Mouse (Mus musculus): ENCODE measurements around the gene Kif1bp. TPM values are rescaled to one million over a fixed set of nuclear protein-coding genes. Genes with fewer than 3 reads are reported as not detected.
A peak's percentile ranks its signal among the peaks of the same experiment; 100 is the strongest.

Gene Kif1bp
- 43.1 and 45.4 TPM in 2 replicates for polyA plus RNA-seq (2014; fragmentation: Nextera tagmentation; extraction: Ambion mirVana)

DNA sequence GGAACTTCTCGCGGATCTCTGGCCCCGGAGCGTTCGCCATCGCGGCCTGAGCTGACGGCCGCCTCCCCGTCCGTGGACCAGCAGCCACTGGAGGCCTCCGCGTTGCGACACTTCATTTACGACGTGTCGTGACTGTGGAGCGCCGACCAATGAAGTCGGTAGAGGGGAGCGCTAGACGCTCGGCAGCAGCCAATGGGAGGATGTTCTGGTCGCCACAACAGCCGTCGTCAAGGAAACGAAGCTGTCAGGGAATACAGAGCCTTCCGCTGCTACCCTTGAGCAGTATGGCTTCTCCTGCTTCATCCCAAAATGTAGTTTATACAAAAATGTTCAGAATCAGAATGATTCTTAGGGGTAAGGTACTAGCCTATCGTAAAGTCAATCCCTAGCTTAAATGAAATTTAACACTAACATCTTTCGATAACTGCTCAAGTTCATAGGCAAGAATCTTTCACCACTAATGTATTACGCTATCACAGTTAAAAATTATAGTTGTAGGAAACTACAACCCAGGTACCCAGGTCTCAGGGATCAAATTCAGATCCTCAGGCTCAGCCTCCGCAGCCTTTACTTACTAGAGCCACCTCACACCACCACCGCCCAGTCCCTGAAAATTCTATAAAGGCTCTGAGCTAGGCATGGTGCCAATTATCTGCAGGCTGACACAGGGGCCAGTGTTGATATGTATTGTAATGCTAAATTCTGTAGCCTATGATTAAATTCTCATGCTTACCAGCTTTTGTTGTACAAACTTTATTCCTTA lies at the start of gene Kif1bp:
TSS of gene Kif1bp (minus strand) at position 120 of the 763 bp plus-strand sequence.
- peak; percentile 100 for ATAC-seq (ENCODE audit: low read depth)
- WGBS: 13% methylated on average over 17 of the region's 33 CpGs
- Histone ChIP-seq H3K4me2 (ENCODE audit: low read depth, low read length) (peak within 1 kb of the TSS; percentile 92), H3K4me1 (ENCODE audit: control insufficient read depth, insufficient read depth, low read length) (peaks cover 8% of the 10 kb centered on the region), H3K36me3 (ENCODE audit: control insufficient read depth, insufficient read depth, low read length) (peaks cover 38% of the 10 kb centered on the region), H3K9me3 (ENCODE audit: control insufficient read depth, low read length) (no peaks in the 10 kb centered on the region), H3K27me3 (replicated peaks; ENCODE audit: control insufficient read depth, insufficient read depth, low read length) (no peaks in the 10 kb centered on the region), H3K9ac (ENCODE audit: low read depth, low read length) (peak within 1 kb of the TSS; percentile 80), H3K4me3 (ENCODE audit: low read depth, low read length) (peak within 1 kb of the TSS; percentile 81), H3K27ac (replicated peaks; ENCODE audit: low read depth, low read length) (peak within 1 kb of the TSS; percentile 82)
- peak; percentile 100 for DNase-seq (ENCODE audit: low spot score)

GRCm38 (mm10) chr10:62604161-62604560 lies 25.9 kb upstream of the Kif1bp start:
- no peaks in the 10 kb centered on the region for H3K27me3 ChIP-seq (replicated peaks; ENCODE audit: control insufficient read depth, insufficient read depth, low read length)
- no peaks in the 10 kb centered on the region for H3K9me3 ChIP-seq (ENCODE audit: control insufficient read depth, low read length)
- H3K4me2 ChIP-seq (ENCODE audit: low read depth, low read length): no peak overlapping the region
- 0 out of 2 replicates have a peak, but pooled peaks cover 3% of the 10 kb centered on the region for H3K36me3 ChIP-seq (ENCODE audit: control insufficient read depth, insufficient read depth, low read length)
- H3K27ac ChIP-seq (replicated peaks; ENCODE audit: low read depth, low read length): no peak overlapping the region
- 89% methylated on average over 3 of the region's 3 CpGs for WGBS
- peaks cover 4% of the 10 kb centered on the region; the same call in 1 of the 2 replicates for H3K4me1 ChIP-seq (ENCODE audit: control insufficient read depth, insufficient read depth, low read length)
- no peak overlapping the region for H3K9ac ChIP-seq (ENCODE audit: low read depth, low read length)
- no peak overlapping the region for H3K4me3 ChIP-seq (ENCODE audit: low read depth, low read length)
- ATAC-seq (ENCODE audit: low read depth) (no peak), DNase-seq (ENCODE audit: low spot score) (no peak)

DNA sequence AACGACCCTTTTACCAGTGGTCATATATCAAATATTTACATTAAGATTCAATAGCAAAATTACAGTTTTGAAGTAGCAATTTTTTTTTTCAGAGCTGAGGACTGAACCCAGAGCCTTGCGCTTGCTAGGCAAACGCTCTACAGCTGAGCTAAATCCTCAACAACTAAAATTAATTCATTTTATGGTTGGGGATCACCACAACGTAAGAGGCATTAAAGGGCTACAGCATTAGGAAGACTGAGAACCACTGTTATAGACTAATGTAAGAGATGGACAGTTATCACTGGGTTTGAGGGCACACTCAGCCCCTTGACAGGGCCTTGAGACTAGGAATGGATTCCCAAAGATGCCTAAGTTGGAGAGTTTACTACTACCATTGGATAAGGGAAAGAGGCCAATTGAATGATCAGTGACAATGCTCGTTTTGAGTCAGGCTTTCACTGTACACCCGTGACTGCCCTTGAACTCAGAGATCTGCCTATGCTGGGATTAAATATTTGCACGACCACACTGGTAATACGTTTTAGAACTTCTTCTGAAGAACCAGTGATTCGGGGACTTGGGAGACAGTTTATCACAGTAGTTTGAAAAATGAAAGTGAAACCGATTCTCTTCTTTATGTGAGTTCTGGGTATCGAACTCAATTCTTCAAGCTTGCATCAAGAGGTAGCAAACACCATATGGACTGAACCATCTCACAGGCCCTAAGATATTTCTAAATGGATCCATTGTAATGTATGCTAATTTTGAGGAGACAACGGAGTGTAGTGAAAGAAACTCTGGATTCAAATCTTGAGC lies 25.2 kb upstream of the Kif1bp start:
- Histone ChIP-seq H3K27me3 (replicated peaks; ENCODE audit: control insufficient read depth, insufficient read depth, low read length) (no peaks in the 10 kb centered on the region), H3K4me3 (ENCODE audit: low read depth, low read length) (no peak overlapping the region), H3K4me2 (ENCODE audit: low read depth, low read length) (no peak overlapping the region), H3K36me3 (ENCODE audit: control insufficient read depth, insufficient read depth, low read length) (peaks cover 5% of the 10 kb centered on the region; the same call in 1 of the 2 replicates), H3K27ac (replicated peaks; ENCODE audit: low read depth, low read length) (no peak overlapping the region), H3K4me1 (ENCODE audit: control insufficient read depth, insufficient read depth, low read length) (peaks cover 4% of the 10 kb centered on the region; the same call in 1 of the 2 replicates), H3K9me3 (ENCODE audit: control insufficient read depth, low read length) (no peaks in the 10 kb centered on the region), H3K9ac (ENCODE audit: low read depth, low read length) (no peak overlapping the region)
- no peak for ATAC-seq (ENCODE audit: low read depth)
- WGBS: 84% methylated on average over 12 of the region's 12 CpGs
- DNase-seq (ENCODE audit: low spot score): no peak

GRCm38 (mm10) chr10:62602177-62603040 lies 24.2 kb upstream of the Kif1bp start, which contains the start of gene Ddx21:
Gene Ddx21, minus strand, starts transcription at chr10:62602281.
- no peaks in the 10 kb centered on the region for H3K9me3 ChIP-seq (ENCODE audit: control insufficient read depth, low read length)
- peaks cover 15% of the 10 kb centered on the region for H3K36me3 ChIP-seq (ENCODE audit: control insufficient read depth, insufficient read depth, low read length)
- peak within 1 kb of the TSS; percentile 96 for H3K4me3 ChIP-seq (ENCODE audit: low read depth, low read length)
- DNase-seq (ENCODE audit: low spot score): peak; percentile 96
- 5% methylated on average over 52 of the region's 53 CpGs for WGBS
- no peaks in the 10 kb centered on the region for H3K27me3 ChIP-seq (replicated peaks; ENCODE audit: control insufficient read depth, insufficient read depth, low read length)
- peaks cover 4% of the 10 kb centered on the region; the same call in 1 of the 2 replicates for H3K4me1 ChIP-seq (ENCODE audit: control insufficient read depth, insufficient read depth, low read length)
- H3K4me2 ChIP-seq (ENCODE audit: low read depth, low read length): peak within 1 kb of the TSS; percentile 97
- H3K27ac ChIP-seq (replicated peaks; ENCODE audit: low read depth, low read length): peak within 1 kb of the TSS; percentile 74
- ATAC-seq (ENCODE audit: low read depth): peak; percentile 98
- peak within 1 kb of the TSS; percentile 82 for H3K9ac ChIP-seq (ENCODE audit: low read depth, low read length)

GRCm38 (mm10) chr10:62601833-62602176 lies 23.5 kb upstream of the Kif1bp start:
- Histone ChIP-seq H3K4me1 (ENCODE audit: control insufficient read depth, insufficient read depth, low read length) (peaks cover 4% of the 10 kb centered on the region; the same call in 1 of the 2 replicates), H3K27me3 (replicated peaks; ENCODE audit: control insufficient read depth, insufficient read depth, low read length) (no peaks in the 10 kb centered on the region), H3K4me3 (ENCODE audit: low read depth, low read length) (peak overlapping the region; percentile 96), H3K4me2 (ENCODE audit: low read depth, low read length) (peak overlapping the region; percentile 97), H3K9ac (ENCODE audit: low read depth, low read length) (peak overlapping the region; percentile 82), H3K9me3 (ENCODE audit: control insufficient read depth, low read length) (no peaks in the 10 kb centered on the region), H3K36me3 (ENCODE audit: control insufficient read depth, insufficient read depth, low read length) (peaks cover 21% of the 10 kb centered on the region), H3K27ac (replicated peaks; ENCODE audit: low read depth, low read length) (peak overlapping the region; percentile 74)
- WGBS: 1% methylated on average over 23 of the region's 23 CpGs
- ATAC-seq (ENCODE audit: low read depth) (peak; percentile 76), DNase-seq (ENCODE audit: low spot score) (peak; percentile 9)

- WGBS: 11% methylated on average over 20 of the region's 20 CpGs
- Histone ChIP-seq H3K9ac (ENCODE audit: low read depth, low read length) (peak overlapping the region; percentile 82), H3K27ac (replicated peaks; ENCODE audit: low read depth, low read length) (peak overlapping the region; percentile 74; the same call in 1 of the 2 replicates), H3K4me2 (ENCODE audit: low read depth, low read length) (peak overlapping the region; percentile 97), H3K4me3 (ENCODE audit: low read depth, low read length) (peak overlapping the region; percentile 96), H3K9me3 (ENCODE audit: control insufficient read depth, low read length) (no peaks in the 10 kb centered on the region), H3K27me3 (replicated peaks; ENCODE audit: control insufficient read depth, insufficient read depth, low read length) (no peaks in the 10 kb centered on the region), H3K4me1 (ENCODE audit: control insufficient read depth, insufficient read depth, low read length) (peaks cover 4% of the 10 kb centered on the region; the same call in 1 of the 2 replicates), H3K36me3 (ENCODE audit: control insufficient read depth, insufficient read depth, low read length) (peaks cover 24% of the 10 kb centered on the region)
- no peak for DNase-seq (ENCODE audit: low spot score)
- no peak for ATAC-seq (ENCODE audit: low read depth)
Measured at GRCm38 (mm10) chr10:62601053-62601791, 23.0 kb upstream of the Kif1bp start.

DNA sequence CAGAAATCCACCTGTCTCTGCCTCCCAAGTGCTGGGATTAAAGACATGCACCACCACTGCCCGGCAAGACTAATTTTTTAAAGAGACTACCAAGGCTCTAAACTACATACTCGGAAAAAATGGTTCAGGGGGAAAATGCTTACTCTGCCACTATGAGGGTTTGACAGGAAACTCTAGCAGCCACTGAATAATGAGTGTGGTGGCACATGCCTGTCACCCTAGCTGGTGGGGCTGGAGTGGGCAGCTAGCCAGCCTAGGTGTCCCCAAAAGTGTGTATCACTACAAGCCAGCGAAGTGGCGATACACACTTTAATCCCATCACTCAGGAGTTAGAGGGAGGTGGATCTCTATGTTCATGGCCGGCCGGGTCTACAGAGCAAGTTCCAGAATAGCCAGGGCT lies 21.8 kb upstream of the Kif1bp start:
- Histone ChIP-seq H3K9ac (ENCODE audit: low read depth, low read length) (no peak overlapping the region), H3K4me2 (ENCODE audit: low read depth, low read length) (no peak overlapping the region), H3K4me1 (ENCODE audit: control insufficient read depth, insufficient read depth, low read length) (peaks cover 4% of the 10 kb centered on the region; the same call in 1 of the 2 replicates), H3K27me3 (replicated peaks; ENCODE audit: control insufficient read depth, insufficient read depth, low read length) (no peaks in the 10 kb centered on the region), H3K27ac (replicated peaks; ENCODE audit: low read depth, low read length) (no peak overlapping the region), H3K9me3 (ENCODE audit: control insufficient read depth, low read length) (no peaks in the 10 kb centered on the region), H3K4me3 (ENCODE audit: low read depth, low read length) (no peak overlapping the region), H3K36me3 (ENCODE audit: control insufficient read depth, insufficient read depth, low read length) (peaks cover 34% of the 10 kb centered on the region)
- no peak for DNase-seq (ENCODE audit: low spot score)
- ATAC-seq (ENCODE audit: low read depth): no peak
- whole genome bisulfite sequencing: 89% methylated on average over 6 of the region's 6 CpGs

Measured in embryonic facial prominence, embryonic 14.5 days (tissue).